Mouse (Mus musculus) liver, embryonic 13.5 days (tissue): Measurements from ENCODE around the gene Clock. TPM values are rescaled to one million over a fixed set of nuclear protein-coding genes. Genes with fewer than 3 reads are reported as not detected.

ENCODE experiments used
- ATAC-seq: fragments of 200-750 bp; cut with Nextera tagmentation; 2 replicates; pipeline ENCODE4 v1.8.0; 2017; ENCODE audit warnings: low read depth, mild to moderate bottlenecking, moderate number of reproducible peaks, moderate library complexity
- DNase-seq: peaks from one replicate; pipeline ENCODE4 v3.0.0; 2022
- H3K27ac ChIP-seq: fragments of 300-500 bp; sonication (generic); 2 replicates; pipeline ENCODE4 v1.5.1; 2015; ENCODE audit warnings: moderate library complexity, mild to moderate bottlenecking, inconsistent platforms
- H3K27me3 ChIP-seq: fragments of 300-500 bp; sonication (generic); 2 replicates; pipeline ENCODE4 v1.6.1; 2015; ENCODE audit warnings: mild to moderate bottlenecking, inconsistent platforms
- H3K36me3 ChIP-seq: fragments of 300-500 bp; sonication (generic); 2 replicates; pipeline ENCODE4 v1.6.1; 2015; ENCODE audit warnings: mild to moderate bottlenecking, inconsistent platforms
- H3K4me1 ChIP-seq: fragments of 300-500 bp; sonication (generic); replicated peaks from 2 replicates; pipeline ENCODE4 v1.6.1; 2015; ENCODE audit warnings: inconsistent platforms
- H3K4me2 ChIP-seq: fragments of 300-500 bp; sonication (generic); 2 replicates; pipeline ENCODE4 v1.6.1; 2015; ENCODE audit warnings: inconsistent platforms, mild to moderate bottlenecking, moderate library complexity
- H3K4me3 ChIP-seq: fragments of 300-500 bp; sonication (generic); replicated peaks from 2 replicates; pipeline ENCODE4 v1.5.1; 2015; ENCODE audit warnings: mild to moderate bottlenecking, inconsistent platforms
- H3K9ac ChIP-seq: fragments of 300-500 bp; sonication (generic); 2 replicates; pipeline ENCODE4 v1.6.1; 2015; ENCODE audit warnings: mild to moderate bottlenecking, inconsistent platforms
- H3K9me3 ChIP-seq: fragments of 300-500 bp; sonication (generic); replicated peaks from 2 replicates; pipeline ENCODE4 v1.6.1; 2016; ENCODE audit warnings: inconsistent platforms
- WGBS: fragments of 180-500 bp; shearing (Covaris S2); methylation state at CpG from one replicate; pipeline ENCODE4 v1.1.7; 2015; ENCODE audit not compliant: insufficient replicate concordance; 5-methylcytosine and 5-hydroxymethylcytosine counted together
- polyA plus RNA-seq: library from polyadenylated mRNA; unstranded; fragments of >200 nt; fragmentation: Nextera tagmentation; extraction: Ambion mirVana; gene quantifications from 2 replicates; pipeline ENCODE4 v1.2.1, GENCODE M21; 2015

Clock gene
- polyA plus RNA-seq: 1.7 and 2.0 TPM in 2 replicates

- H3K36me3 ChIP-seq: no peaks in the 10 kb centered on the region
- peak within 1 kb of the TSS; percentile 85 for H3K4me3 ChIP-seq
- peak within 1 kb of the TSS; percentile 74 for H3K27ac ChIP-seq
- H3K9me3 ChIP-seq: no peaks in the 10 kb centered on the region
- H3K4me2 ChIP-seq: peak within 1 kb of the TSS; percentile 90
- DNase-seq (peak; percentile 69), ATAC-seq (peak; percentile 73)
- peak within 1 kb of the TSS; percentile 84 for H3K9ac ChIP-seq
- H3K4me1 ChIP-seq: peaks cover 17% of the 10 kb centered on the region
- H3K27me3 ChIP-seq: peaks cover 25% of the 10 kb centered on the region
- WGBS: under 1% methylated on average over 87 of the region's 104 CpGs
Measured at GRCm38 (mm10) chr5:76304452-76305341, at the start of gene Clock. Gene Clock, minus strand, starts transcription at chr5:76304792.

GRCm38 (mm10) chr5:76351953-76352611 is 47.5 kb upstream of the Clock start:
- Histone ChIP-seq H3K36me3 (no peaks in the 10 kb centered on the region), H3K27ac (no peak overlapping the region), H3K27me3 (no peaks in the 10 kb centered on the region), H3K9ac (no peak overlapping the region), H3K4me2 (no peak overlapping the region), H3K9me3 (no peaks in the 10 kb centered on the region), H3K4me3 (no peak overlapping the region), H3K4me1 (no peaks in the 10 kb centered on the region)
- WGBS: 59% methylated on average over 7 of the region's 7 CpGs
- no peak for DNase-seq
- ATAC-seq: no peak

- Histone ChIP-seq H3K36me3 (no peaks in the 10 kb centered on the region), H3K9me3 (no peaks in the 10 kb centered on the region), H3K4me2 (no peak overlapping the region), H3K9ac (no peak overlapping the region), H3K4me3 (no peak overlapping the region), H3K27ac (no peak overlapping the region), H3K27me3 (no peaks in the 10 kb centered on the region), H3K4me1 (no peaks in the 10 kb centered on the region)
- DNase-seq: no peak
- WGBS: 53% methylated on average over 5 of the region's 5 CpGs
- no peak for ATAC-seq
Measured at GRCm38 (mm10) chr5:76351537-76351936, 46.9 kb upstream of the Clock start.

GRCm38 (mm10) chr5:76346137-76346536 is 41.5 kb upstream of the Clock start:
- no peak overlapping the region for H3K9ac ChIP-seq
- WGBS: 45% methylated on average over 2 of the region's 2 CpGs
- H3K9me3 ChIP-seq: no peaks in the 10 kb centered on the region
- no peak for ATAC-seq
- no peak overlapping the region for H3K27ac ChIP-seq
- no peak overlapping the region for H3K4me2 ChIP-seq
- no peak overlapping the region for H3K4me3 ChIP-seq
- H3K4me1 ChIP-seq: no peaks in the 10 kb centered on the region
- no peaks in the 10 kb centered on the region for H3K36me3 ChIP-seq
- no peak for DNase-seq
- no peaks in the 10 kb centered on the region for H3K27me3 ChIP-seq

- Histone ChIP-seq H3K27ac (no peak overlapping the region), H3K9ac (no peak overlapping the region), H3K4me1 (no peaks in the 10 kb centered on the region), H3K27me3 (no peaks in the 10 kb centered on the region), H3K4me2 (no peak overlapping the region), H3K4me3 (no peak overlapping the region), H3K36me3 (no peaks in the 10 kb centered on the region), H3K9me3 (no peaks in the 10 kb centered on the region)
- ATAC-seq: no peak
- WGBS: 57% methylated on average over 2 of the region's 2 CpGs
- DNase-seq: no peak
Measured at GRCm38 (mm10) chr5:76340931-76341330, 36.3 kb upstream of the Clock start.

- H3K36me3 ChIP-seq: no peaks in the 10 kb centered on the region
Measured at GRCm38 (mm10) chr5:76337100-76337499, 32.5 kb upstream of the Clock start.

GRCm38 (mm10) chr5:76333833-76334232 is 29.2 kb upstream of the Clock start:
- no peaks in the 10 kb centered on the region for H3K27me3 ChIP-seq
- no peaks in the 10 kb centered on the region for H3K4me1 ChIP-seq
- no peak overlapping the region for H3K4me3 ChIP-seq
- no peak overlapping the region for H3K27ac ChIP-seq
- no peak for DNase-seq
- no peaks in the 10 kb centered on the region for H3K9me3 ChIP-seq
- H3K9ac ChIP-seq: no peak overlapping the region
- WGBS: 71% methylated on average over 4 of the region's 4 CpGs
- no peaks in the 10 kb centered on the region for H3K36me3 ChIP-seq
- ATAC-seq: no peak
- no peak overlapping the region for H3K4me2 ChIP-seq

More at GRCm38 (mm10) chr5:76337100-76337499, 32.5 kb upstream of the Clock start:
- 42% methylated on average over 8 of the region's 8 CpGs for WGBS
- no peaks in the 10 kb centered on the region for H3K4me1 ChIP-seq
- H3K27ac ChIP-seq: no peak overlapping the region
- H3K4me3 ChIP-seq: no peak overlapping the region
- no peak for DNase-seq
- ATAC-seq: no peak
- H3K9ac ChIP-seq: no peak overlapping the region
- no peak overlapping the region for H3K4me2 ChIP-seq
- H3K9me3 ChIP-seq: no peaks in the 10 kb centered on the region
- H3K27me3 ChIP-seq: no peaks in the 10 kb centered on the region

GRCm38 (mm10) chr5:76330953-76331352 is 26.4 kb upstream of the Clock start, which contains the start of gene Pdcl2:
Gene Pdcl2, minus strand, starts transcription at chr5:76331156.
- 77% methylated on average over 7 of the region's 7 CpGs for WGBS

GRCm38 (mm10) chr5:76327296-76327695 is 22.7 kb upstream of the Clock start:
- no peak overlapping the region for H3K27ac ChIP-seq
- no peak overlapping the region for H3K4me2 ChIP-seq
- 59% methylated on average over 2 of the region's 2 CpGs for WGBS
- H3K4me1 ChIP-seq: no peaks in the 10 kb centered on the region
- no peak overlapping the region for H3K4me3 ChIP-seq
- no peaks in the 10 kb centered on the region for H3K27me3 ChIP-seq
- H3K9ac ChIP-seq: no peak overlapping the region
- ATAC-seq (no peak), DNase-seq (no peak)
- no peaks in the 10 kb centered on the region for H3K9me3 ChIP-seq
- H3K36me3 ChIP-seq: no peaks in the 10 kb centered on the region

More at GRCm38 (mm10) chr5:76330953-76331352, 26.4 kb upstream of the Clock start, which contains the start of gene Pdcl2:
- H3K4me3 ChIP-seq: no peak within 1 kb of the TSS
- ATAC-seq (no peak), DNase-seq (no peak)
- H3K27ac ChIP-seq: no peak within 1 kb of the TSS
- H3K9ac ChIP-seq: no peak within 1 kb of the TSS
- no peaks in the 10 kb centered on the region for H3K9me3 ChIP-seq
- H3K36me3 ChIP-seq: no peaks in the 10 kb centered on the region
- H3K4me2 ChIP-seq: no peak within 1 kb of the TSS
- H3K4me1 ChIP-seq: no peaks in the 10 kb centered on the region
- H3K27me3 ChIP-seq: no peaks in the 10 kb centered on the region

- H3K9ac ChIP-seq: no peak overlapping the region
- no peak overlapping the region for H3K27ac ChIP-seq
- H3K36me3 ChIP-seq: no peaks in the 10 kb centered on the region
- ATAC-seq (no peak), DNase-seq (no peak)
- 67% methylated on average over 4 of the region's 4 CpGs for WGBS
- H3K4me2 ChIP-seq: no peak overlapping the region
- no peaks in the 10 kb centered on the region for H3K4me1 ChIP-seq
- H3K27me3 ChIP-seq: no peaks in the 10 kb centered on the region
- no peaks in the 10 kb centered on the region for H3K9me3 ChIP-seq
- H3K4me3 ChIP-seq: no peak overlapping the region
Measured at GRCm38 (mm10) chr5:76325113-76325512, 20.5 kb upstream of the Clock start.

- Histone ChIP-seq H3K4me1 (no peaks in the 10 kb centered on the region), H3K4me2 (no peak overlapping the region), H3K27ac (no peak overlapping the region), H3K36me3 (no peaks in the 10 kb centered on the region), H3K9ac (no peak overlapping the region), H3K4me3 (no peak overlapping the region), H3K27me3 (no peaks in the 10 kb centered on the region; the same call in 1 of the 2 replicates), H3K9me3 (no peaks in the 10 kb centered on the region)
- WGBS: 66% methylated on average over 11 of the region's 11 CpGs
- DNase-seq (no peak), ATAC-seq (no peak)
Measured at GRCm38 (mm10) chr5:76321249-76322196, 16.9 kb upstream of the Clock start.
